Mouse (Mus musculus): ENCODE measurements at regions not wholly inside any gene's neighbourhood (a gene's known extent, or its start where the extent isn't known, plus 50 kb on each side); places are given as distances from the start of the nearest gene placed in this dataset.

DNA sequence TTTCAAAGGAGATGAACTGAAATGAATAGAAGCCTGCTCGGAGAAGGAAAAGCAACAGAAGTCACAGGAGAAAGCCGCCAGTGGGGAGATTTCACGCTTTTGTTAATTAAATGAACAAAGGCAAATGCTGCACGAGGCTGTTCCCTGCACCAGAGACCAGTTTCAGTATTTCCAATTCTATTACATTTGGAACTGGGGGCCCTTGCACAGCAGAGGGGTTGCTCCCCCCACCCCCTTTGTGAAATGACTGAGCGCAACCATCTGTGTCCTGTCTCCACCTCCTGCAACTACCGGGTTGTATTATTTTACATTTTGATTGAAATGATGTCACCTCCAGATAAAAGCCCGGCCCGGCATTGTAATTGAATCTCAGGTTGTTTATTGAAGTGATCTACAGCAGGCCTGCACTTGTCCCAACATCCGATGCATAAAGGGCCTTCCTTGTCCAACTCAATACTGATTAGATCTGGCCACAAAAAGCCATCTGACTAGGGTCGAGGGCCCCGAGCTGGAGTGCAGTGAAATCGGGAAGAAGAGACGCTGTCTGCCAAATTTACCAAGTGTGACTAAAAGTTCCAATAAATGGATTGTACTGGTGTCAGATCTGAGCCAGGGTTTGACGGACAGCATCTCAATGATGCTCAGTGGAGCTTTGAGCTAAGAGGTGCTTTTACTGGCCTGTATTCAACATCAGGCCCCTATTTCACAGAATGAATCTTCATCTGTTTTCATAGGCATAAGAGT is 152.9 kb upstream of the Irx4 start:
- no peak for TF ChIP-seq POLR2AphosphoS5 (IDR thresholded peaks at IDR 0.05; ENCODE audit: insufficient replicate concordance, low read depth, low read length)
- no peak for TF ChIP-seq CTCF (IDR thresholded peaks at IDR 0.05; ENCODE audit: low read depth, low read length)
- TF ChIP-seq GATA2 (IDR thresholded peaks at IDR 0.05; ENCODE audit: borderline replicate concordance, low read depth, low read length): no peak
- TF ChIP-seq GATA1 (IDR thresholded peaks at IDR 0.05; ENCODE audit: borderline replicate concordance, low read length): no peak
- no peak for TF ChIP-seq TAL1 (conservative IDR thresholded peaks at IDR 0.05; ENCODE audit: low read depth, low read length)
- H3K4me3 ChIP-seq (ENCODE audit: low read depth, low read length): no peak overlapping the region
- no peak for DNase-seq (ENCODE audit: low spot score)
- peaks cover 33% of the 10 kb centered on the region for H3K9me3 ChIP-seq (replicated peaks)
- no peaks in the 10 kb centered on the region for H3K27me3 ChIP-seq (ENCODE audit: insufficient read depth, low read length)
- no peaks in the 10 kb centered on the region for H3K36me3 ChIP-seq (replicated peaks)
- H3K4me1 ChIP-seq (ENCODE audit: insufficient read depth, low read depth, low read length): no peaks in the 10 kb centered on the region
- no peak for ATAC-seq (ENCODE audit: extremely low read depth, insufficient number of reproducible peaks, low FRiP score, poor library complexity, severe bottlenecking)

DNA sequence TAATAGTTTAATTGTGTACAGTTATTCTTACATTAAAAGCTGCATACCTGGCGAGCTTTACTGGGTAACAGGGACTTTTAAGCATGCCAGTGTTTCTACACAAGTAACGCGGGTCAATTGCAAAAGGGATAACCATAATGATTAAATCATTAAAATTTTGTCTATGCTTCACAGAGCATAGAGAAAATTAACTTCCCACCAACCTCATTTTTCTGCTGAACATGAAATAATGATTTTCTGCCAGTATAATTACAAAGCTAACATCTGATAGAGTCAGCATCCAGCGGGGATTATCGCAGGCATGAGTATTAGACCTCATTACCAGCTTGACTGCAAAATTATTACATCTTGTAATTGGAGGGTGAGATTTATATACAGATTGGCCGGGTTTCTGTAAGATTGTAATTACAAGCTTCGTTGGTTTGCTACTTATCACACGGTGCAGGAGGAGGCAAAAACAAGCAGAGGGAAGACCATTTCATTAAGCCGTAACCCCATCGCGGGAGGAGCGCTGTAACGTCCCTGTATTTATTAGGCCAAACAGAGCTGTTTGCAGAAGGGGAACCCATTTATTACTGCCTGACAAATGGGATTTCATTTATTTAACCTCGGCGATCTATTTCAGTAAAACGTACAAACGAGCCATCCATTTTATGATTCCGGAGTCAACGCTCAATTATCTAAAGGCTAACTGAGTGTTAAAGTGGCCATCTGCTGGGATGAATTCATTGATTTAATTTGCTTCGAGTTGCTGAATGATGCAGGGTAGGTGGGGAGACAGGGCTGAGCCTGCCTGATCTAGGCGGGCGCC is 143.3 kb upstream of the Irx4 start:
- TF ChIP-seq POLR2AphosphoS5 (IDR thresholded peaks at IDR 0.05; ENCODE audit: insufficient replicate concordance, low read depth, low read length) (no peak), TAL1 (conservative IDR thresholded peaks at IDR 0.05; ENCODE audit: low read depth, low read length) (no peak), GATA2 (IDR thresholded peaks at IDR 0.05; ENCODE audit: borderline replicate concordance, low read depth, low read length) (no peak), CTCF (IDR thresholded peaks at IDR 0.05; ENCODE audit: low read depth, low read length) (no peak), GATA1 (IDR thresholded peaks at IDR 0.05; ENCODE audit: borderline replicate concordance, low read length) (no peak)
- Histone ChIP-seq H3K36me3 (replicated peaks) (no peaks in the 10 kb centered on the region), H3K27me3 (ENCODE audit: insufficient read depth, low read length) (no peaks in the 10 kb centered on the region), H3K4me3 (ENCODE audit: low read depth, low read length) (no peak overlapping the region), H3K9me3 (replicated peaks) (peaks cover 45% of the 10 kb centered on the region), H3K4me1 (ENCODE audit: insufficient read depth, low read depth, low read length) (no peaks in the 10 kb centered on the region)
- DNase-seq (ENCODE audit: low spot score) (no peak), ATAC-seq (ENCODE audit: extremely low read depth, insufficient number of reproducible peaks, low FRiP score, poor library complexity, severe bottlenecking) (no peak)

DNA sequence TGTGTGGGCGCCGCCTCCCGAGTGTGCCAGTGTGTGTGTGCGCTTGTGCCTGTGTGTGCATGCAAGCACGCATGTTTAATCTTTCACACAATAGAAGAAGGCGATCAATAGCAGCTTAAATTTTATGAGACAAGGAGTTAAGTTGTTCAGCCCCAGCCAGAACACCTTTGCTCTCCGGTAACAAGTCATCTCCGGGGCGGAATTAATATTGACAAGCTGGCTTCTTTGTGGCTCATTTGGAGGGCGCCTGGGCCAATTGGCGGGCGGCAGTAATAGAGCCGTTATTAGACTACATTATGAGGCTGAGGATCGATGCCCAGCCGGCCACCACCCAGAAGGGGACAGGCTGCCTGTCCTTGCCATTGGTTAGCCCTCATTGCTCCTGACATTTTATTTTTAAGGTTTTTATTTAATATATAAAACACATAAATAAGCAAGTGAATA is 142.6 kb upstream of the Irx4 start:
- H3K9me3 ChIP-seq (replicated peaks): peaks cover 48% of the 10 kb centered on the region
- no peak overlapping the region for H3K4me3 ChIP-seq (ENCODE audit: low read depth, low read length)
- no peak for ATAC-seq (ENCODE audit: extremely low read depth, insufficient number of reproducible peaks, low FRiP score, poor library complexity, severe bottlenecking)
- H3K4me1 ChIP-seq (ENCODE audit: insufficient read depth, low read depth, low read length): no peaks in the 10 kb centered on the region
- H3K36me3 ChIP-seq (replicated peaks): no peaks in the 10 kb centered on the region
- TF ChIP-seq POLR2AphosphoS5 (IDR thresholded peaks at IDR 0.05; ENCODE audit: insufficient replicate concordance, low read depth, low read length) (no peak), GATA2 (IDR thresholded peaks at IDR 0.05; ENCODE audit: borderline replicate concordance, low read depth, low read length) (no peak)
- H3K27me3 ChIP-seq (ENCODE audit: insufficient read depth, low read length): no peaks in the 10 kb centered on the region
- no peak for DNase-seq (ENCODE audit: low spot score)

DNA sequence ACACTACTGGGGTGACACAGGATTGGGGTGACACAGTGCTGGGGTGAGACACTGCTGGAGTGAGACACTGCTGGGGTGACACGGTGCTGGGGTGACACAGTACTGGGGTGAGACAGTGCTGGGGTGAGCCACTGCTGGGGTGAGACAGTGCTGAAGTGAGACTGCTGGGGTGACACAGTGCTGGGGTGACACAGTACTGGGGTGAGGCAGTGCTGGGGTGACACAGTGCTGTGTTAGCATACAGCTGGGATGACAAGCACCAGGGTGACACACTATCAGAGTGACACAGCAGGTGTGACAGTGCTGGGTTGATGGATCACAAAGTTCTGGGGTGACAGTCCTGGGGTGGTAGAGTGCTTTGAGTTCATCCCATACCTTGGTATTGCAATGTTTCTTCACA is 137.3 kb upstream of the Irx4 start:
- Histone ChIP-seq H3K4me1 (ENCODE audit: insufficient read depth, low read depth, low read length) (no peaks in the 10 kb centered on the region), H3K4me3 (ENCODE audit: low read depth, low read length) (peak overlapping the region; percentile 31; the same call in 1 of the 2 replicates), H3K27me3 (ENCODE audit: insufficient read depth, low read length) (no peaks in the 10 kb centered on the region; the same call in 1 of the 2 replicates), H3K36me3 (replicated peaks) (no peaks in the 10 kb centered on the region), H3K9me3 (replicated peaks) (peaks cover 31% of the 10 kb centered on the region)
- TF ChIP-seq CTCF (IDR thresholded peaks at IDR 0.05; ENCODE audit: low read depth, low read length): no peak
- no peak for TF ChIP-seq GATA1 (IDR thresholded peaks at IDR 0.05; ENCODE audit: borderline replicate concordance, low read length)
- TF ChIP-seq TAL1 (conservative IDR thresholded peaks at IDR 0.05; ENCODE audit: low read depth, low read length): no peak
- TF ChIP-seq GATA2 (IDR thresholded peaks at IDR 0.05; ENCODE audit: borderline replicate concordance, low read depth, low read length): no peak
- no peak for TF ChIP-seq POLR2AphosphoS5 (IDR thresholded peaks at IDR 0.05; ENCODE audit: insufficient replicate concordance, low read depth, low read length)
- DNase-seq (ENCODE audit: low spot score) (no peak), ATAC-seq (ENCODE audit: extremely low read depth, insufficient number of reproducible peaks, low FRiP score, poor library complexity, severe bottlenecking) (no peak)

- Histone ChIP-seq H3K36me3 (replicated peaks) (no peaks in the 10 kb centered on the region), H3K9me3 (replicated peaks) (peaks cover 34% of the 10 kb centered on the region), H3K4me1 (ENCODE audit: insufficient read depth, low read depth, low read length) (no peaks in the 10 kb centered on the region), H3K4me3 (ENCODE audit: low read depth, low read length) (no peak overlapping the region), H3K27me3 (ENCODE audit: insufficient read depth, low read length) (no peaks in the 10 kb centered on the region)
- DNase-seq (ENCODE audit: low spot score) (no peak), ATAC-seq (ENCODE audit: extremely low read depth, insufficient number of reproducible peaks, low FRiP score, poor library complexity, severe bottlenecking) (no peak)
- TF ChIP-seq CTCF (IDR thresholded peaks at IDR 0.05; ENCODE audit: low read depth, low read length) (no peak), GATA1 (IDR thresholded peaks at IDR 0.05; ENCODE audit: borderline replicate concordance, low read length) (no peak), GATA2 (IDR thresholded peaks at IDR 0.05; ENCODE audit: borderline replicate concordance, low read depth, low read length) (no peak), POLR2AphosphoS5 (IDR thresholded peaks at IDR 0.05; ENCODE audit: insufficient replicate concordance, low read depth, low read length) (no peak), TAL1 (conservative IDR thresholded peaks at IDR 0.05; ENCODE audit: low read depth, low read length) (no peak)
Observed at GRCm38 (mm10) chr13:73131270-73131669, 129.0 kb upstream of the Irx4 start.

DNA sequence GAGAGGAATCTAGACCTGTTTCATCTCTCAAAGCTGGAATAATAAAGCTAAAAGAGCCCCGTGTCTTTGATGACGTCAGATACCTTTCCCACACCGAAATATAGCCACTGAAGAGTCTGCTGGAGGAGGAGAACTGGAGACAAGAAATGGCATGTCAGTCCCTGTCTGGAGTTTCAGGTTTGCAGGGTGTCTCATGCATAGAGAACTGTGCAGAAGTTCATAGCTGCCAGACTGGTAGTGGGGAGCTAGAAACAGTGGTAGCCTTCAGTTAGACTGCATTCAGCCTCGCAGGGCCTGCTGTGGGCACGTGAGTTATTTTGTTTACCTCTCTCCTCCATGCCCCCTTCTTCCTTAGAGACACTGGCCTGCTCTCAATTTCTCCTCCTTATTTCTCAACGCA is 127.5 kb upstream of the Irx4 start:
- DNase-seq (ENCODE audit: low spot score): no peak
- H3K9me3 ChIP-seq (replicated peaks): peaks cover 34% of the 10 kb centered on the region
- ATAC-seq (ENCODE audit: extremely low read depth, insufficient number of reproducible peaks, low FRiP score, poor library complexity, severe bottlenecking): no peak

More for the DNA sequence above, 127.5 kb upstream of the Irx4 start:
- Histone ChIP-seq H3K36me3 (replicated peaks) (no peaks in the 10 kb centered on the region), H3K4me3 (ENCODE audit: low read depth, low read length) (no peak overlapping the region), H3K27me3 (ENCODE audit: insufficient read depth, low read length) (no peaks in the 10 kb centered on the region), H3K4me1 (ENCODE audit: insufficient read depth, low read depth, low read length) (no peaks in the 10 kb centered on the region)
- TF ChIP-seq TAL1 (conservative IDR thresholded peaks at IDR 0.05; ENCODE audit: low read depth, low read length) (no peak), POLR2AphosphoS5 (IDR thresholded peaks at IDR 0.05; ENCODE audit: insufficient replicate concordance, low read depth, low read length) (no peak), GATA1 (IDR thresholded peaks at IDR 0.05; ENCODE audit: borderline replicate concordance, low read length) (no peak), CTCF (IDR thresholded peaks at IDR 0.05; ENCODE audit: low read depth, low read length) (no peak), GATA2 (IDR thresholded peaks at IDR 0.05; ENCODE audit: borderline replicate concordance, low read depth, low read length) (no peak)

Data from G1E (cell line).